Mouse (Mus musculus): ENCODE measurements around the gene Srrt.

The Srrt gene

DNA sequence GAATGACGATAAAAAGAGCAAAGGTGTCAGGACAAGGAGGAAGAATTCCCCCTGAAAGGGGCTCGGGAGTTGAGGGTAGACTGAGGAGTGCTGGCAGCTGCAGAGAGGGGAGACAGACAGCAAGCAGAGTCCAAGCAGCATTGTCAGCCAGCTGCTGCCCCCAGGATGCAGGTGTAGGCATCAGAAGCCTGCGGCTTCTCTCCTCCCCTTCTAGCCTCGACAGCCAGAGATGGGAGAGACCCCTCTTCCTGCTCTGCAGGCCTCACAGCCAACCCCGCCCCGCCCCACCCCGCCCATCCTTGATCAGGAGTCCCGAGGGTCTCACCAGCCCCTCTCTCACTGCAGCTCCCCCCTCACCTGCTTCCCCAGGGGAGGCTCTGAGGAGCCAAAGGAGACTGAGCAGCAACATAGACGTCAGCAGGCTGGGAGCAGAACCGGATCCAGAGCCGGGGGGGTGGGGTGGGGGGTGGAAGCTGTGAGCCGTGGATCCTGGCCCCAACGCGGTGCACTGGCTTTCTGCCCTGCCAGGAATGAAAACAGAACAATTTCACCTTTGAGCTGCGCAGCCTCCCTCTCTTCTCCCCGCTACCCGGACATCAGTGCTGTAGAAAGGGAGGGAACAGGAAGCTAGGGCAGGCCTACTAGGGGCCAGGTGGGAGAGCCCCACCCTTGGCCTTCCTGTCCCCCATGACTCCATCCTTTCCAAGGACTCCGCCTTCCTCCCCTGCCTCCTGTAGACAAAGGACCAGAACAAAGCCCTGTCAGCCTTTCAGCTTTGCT is 39.2 kb downstream of the Srrt start:
- DNase-seq (ENCODE audit: low read depth, low spot score) = no peak

DNA sequence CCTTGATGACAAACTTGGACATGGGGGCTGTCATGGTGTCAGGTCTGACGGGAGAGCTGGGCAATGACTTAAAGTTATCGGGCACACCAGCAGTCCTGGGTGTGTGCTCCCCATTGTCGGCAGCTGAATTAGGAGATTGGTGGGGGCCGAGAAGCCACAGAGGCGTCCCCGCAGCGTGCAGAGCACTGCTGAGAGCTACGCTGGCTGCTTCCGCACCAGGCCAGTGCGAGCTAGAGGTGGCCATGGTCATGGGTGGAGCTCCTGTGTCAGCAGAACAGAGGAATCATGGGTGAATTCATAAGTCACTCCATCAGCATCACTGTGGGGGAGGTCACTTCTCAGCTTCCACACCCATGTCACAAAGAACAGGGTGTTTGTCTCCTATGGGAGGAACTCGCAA is 42.7 kb downstream of the Srrt start:
- DNase-seq (ENCODE audit: low read depth, low spot score) = no peak

DNA sequence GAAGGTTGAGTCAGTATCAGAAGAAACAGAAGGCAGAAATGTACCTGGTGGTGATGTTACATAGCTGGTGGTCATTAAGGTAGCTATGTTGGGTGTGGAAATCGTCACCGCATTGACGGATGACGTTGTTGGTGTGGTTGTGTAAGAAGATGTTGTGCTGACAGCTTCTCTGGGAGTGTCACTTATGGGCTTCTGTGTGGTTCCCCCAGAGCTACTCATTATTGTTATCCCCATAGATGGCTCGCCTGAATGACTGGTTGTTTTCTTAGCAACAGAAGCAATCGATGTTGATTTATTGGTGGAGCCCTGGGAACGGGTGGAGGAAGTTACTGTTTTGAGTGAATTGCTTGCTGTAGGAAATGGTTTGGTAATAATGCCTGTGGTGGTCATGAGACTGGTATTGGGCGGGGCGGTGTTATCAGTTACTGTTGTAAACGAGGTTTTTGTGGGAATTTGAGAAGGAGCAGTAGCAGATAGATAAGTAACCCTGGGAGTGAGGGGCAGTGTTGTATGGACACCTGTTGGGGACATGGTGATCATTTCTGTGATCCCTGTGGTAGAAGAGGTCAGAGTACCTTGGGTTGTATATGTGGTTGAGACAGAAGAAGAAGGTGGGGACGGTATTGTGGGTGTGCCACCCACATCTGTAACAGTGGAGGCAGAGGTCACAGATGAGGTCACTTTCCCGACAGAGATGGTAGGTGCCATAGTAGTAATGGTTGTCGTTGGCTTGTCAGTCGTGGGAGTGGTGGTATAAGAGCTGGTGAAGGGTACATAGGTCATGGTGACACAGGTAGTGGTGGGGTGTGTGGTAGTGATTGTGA is 43.4 kb downstream of the Srrt start:
- no peak for DNase-seq (ENCODE audit: low read depth, low spot score)

All from retina, postnatal 7 days (tissue).